Mouse (Mus musculus) kidney, postnatal 14 days (tissue): Measurements from ENCODE around the gene Asic3.
A peak's percentile ranks its signal among the peaks of the same experiment; 100 is the strongest.
"Not testable (repeated sequence)": the region's sequence is repeated elsewhere in the genome, so short reads cannot be mapped to it uniquely, and the experiment has no call there.

Experiments used
- DNase-seq: peaks from one replicate; pipeline ENCODE4 v3.0.0; 2022; ENCODE audit warnings: mixed read lengths

The Asic3 gene

DNA sequence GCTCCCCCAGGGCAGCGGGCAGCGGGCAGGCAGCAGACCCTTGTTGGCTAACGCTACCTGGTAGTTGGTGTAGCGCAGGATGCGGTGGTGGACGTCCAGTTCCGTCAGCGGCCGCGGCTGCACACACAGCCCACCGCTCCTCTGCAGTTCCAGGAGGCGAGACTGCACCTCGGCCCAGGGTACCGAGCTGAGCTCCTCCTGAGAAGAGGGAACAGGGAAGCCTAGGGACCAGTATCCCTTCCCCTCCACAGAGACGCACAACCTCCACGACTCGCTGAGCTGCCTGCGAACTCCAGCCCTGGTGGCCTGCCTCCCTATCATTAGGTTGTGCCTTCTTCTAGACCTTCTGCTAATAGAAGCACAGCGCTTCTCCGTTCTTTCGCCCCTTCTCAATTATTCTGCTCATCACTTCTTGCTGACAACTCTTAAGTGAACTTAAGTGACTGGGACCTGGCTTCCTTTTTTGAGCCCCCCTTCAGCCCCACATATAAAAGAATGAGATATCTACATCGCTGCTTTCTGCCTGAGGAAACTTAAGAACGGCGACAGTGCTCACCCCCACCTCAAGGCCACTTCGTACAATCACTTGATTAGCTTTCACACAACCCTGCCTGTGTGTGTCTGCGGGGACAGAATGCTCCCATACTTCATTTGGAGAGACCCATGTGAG is 24.8 kb upstream of the Asic3 start:
- no peak for DNase-seq

DNA sequence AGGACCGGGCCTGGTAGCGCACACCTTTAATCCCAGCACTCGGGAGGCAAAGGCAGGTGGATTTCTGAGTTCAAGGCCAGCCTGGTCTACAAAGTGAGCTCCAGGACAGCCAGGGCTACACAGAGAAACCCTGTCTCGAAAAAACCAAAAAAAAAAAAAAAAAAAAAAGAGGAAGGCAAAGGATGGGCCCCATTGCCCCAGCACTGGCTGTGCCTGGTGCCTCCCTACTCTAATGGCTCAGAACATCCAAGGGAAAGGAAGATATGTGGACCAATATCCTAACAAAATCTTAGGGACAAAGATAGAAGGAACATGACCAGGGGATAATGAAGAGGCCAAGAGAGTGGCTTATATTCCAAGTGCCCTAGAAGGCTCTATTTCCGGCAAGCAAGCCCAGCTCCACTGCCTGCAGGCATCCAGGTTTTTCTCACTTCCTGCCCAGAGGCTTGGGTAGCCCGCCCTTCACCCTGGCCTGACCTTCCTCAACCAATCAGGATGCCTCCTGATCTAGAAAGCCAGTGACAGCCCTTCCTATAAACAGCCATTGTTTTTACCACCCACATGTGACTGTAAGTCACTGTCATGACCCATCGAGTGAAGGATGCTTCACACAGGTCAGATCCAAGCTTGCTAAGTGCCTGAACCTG is 24.1 kb upstream of the Asic3 start:
- peak; percentile 44 for DNase-seq

DNA sequence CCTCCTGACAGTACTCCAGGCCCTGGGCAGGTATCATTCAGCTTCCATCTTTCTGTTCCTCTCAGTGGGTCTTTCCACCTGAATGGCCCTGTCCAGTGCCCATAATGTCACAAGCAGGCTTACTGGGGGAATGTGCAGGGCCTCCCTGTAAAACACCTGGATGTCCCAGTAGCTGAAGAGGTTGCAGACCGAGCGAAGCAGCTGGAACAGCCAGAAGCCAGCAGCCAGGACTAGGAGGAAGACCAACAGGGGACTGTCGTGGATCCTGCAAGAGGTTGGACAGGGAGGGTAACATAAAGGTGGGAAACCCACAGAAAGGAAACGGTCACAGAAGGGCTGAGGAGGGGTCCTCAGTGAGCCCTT is 23.6 kb upstream of the Asic3 start:
- DNase-seq, result no peak

DNA sequence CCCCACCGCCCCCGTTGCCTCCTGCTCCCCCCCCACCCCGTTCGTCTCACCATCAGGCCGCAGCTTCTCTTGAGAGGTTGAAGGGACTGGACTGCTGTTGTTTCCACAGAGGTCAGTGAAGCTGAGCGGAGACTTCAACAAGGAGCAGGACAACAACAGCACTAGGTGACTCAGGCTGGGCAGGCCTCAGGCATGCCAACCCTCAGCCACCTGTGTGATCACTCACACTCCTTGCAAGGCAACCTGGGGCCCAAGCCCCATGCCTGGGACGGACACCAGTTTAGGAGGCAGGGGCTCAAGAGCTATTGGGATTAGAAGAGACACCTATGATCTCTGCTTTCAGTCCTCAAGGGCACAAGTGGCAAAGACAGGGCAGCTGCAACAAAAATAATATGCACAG is 21.3 kb upstream of the Asic3 start, which contains the start of gene Atg9b:
Atg9b (minus strand) TSS at position 280 of the 400 bp plus-strand sequence.
- no peak for DNase-seq

DNA sequence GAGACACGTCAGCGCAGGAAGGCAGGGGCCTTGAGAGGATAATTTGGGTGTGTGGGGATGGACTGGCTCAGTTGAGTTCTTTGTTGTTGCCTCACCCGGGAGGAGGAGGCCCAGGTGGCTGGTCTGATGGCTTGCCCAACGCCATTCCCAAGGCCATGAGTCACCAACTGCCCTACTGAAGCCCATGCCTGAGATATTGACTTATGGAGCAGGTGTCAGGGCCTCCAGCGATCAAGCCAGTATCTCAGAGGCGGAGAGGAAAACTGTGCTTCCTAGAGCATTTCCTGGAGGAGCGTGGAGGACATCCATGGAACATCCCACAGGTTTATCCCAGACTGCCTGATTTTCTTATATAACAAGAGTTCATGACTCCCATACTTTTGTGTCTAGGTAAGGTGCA is 20.5 kb upstream of the Asic3 start:
- DNase-seq, result no peak

DNA sequence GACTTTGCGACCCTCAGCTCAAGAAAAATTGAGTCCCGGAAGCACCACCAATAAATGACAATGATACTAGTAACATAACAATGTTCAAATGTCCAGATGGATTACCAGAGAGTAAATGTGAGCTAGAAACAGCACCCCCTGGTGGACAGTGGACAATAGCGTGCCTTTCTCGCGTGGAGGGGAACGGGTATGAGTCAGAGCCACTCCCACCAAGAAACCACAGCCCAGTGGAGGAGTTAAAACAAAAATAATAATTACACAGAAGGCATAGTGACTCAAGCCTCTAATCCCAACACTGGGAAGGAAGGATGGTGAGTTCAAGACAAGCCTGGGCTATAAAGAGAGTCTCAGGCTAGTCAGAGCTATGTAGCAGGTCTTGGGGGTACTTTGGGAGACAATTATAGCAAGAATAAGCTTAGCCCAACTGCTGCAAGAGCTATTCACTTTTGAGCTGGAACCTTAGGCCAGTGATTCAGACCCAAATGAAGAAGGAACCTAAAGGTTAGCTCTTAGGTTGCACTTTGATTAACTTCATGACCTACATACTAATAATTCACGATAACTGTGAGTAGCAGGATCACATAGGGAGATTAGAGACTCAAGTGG is 19.7 kb upstream of the Asic3 start, which contains the start of gene Abcb8:
Abcb8 (plus strand) TSS at position 272 of the 606 bp plus-strand sequence.
- DNase-seq, result peak; percentile 84

DNA sequence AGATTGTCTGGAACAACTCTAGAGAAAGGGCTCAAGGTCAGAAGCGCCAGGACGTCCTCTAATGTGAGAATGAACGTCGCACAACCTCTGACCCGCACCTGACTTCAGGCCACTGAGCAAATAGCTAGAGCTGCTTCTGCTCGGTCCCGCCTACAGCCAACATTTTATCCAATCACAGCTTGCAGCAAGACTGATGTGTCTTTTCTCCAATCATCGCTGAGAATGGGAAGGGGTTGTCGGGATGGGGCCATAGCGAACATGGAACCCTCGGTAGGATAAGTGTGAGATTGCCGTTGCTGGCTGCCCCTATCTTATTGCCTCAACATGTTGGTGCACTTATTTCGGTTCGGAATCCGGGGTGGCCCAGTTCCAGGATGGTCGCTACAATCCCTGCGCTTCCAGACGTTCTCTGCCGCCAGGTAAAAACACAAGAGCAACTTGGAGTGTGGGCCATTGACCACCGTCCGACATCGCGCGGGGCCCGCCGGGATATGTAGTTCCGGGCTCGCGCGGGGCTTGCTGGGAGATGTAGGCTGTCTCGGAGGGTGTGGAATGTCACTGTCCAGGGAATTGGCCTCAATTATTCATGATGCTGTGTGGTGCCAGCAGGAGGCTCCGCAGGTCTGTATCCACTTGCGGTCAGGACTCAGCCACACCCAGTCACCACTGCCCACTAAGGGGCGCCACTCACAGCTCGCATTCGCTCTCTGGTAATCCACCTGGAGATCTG is 18.9 kb upstream of the Asic3 start:
- peak; percentile 96 for DNase-seq

DNA sequence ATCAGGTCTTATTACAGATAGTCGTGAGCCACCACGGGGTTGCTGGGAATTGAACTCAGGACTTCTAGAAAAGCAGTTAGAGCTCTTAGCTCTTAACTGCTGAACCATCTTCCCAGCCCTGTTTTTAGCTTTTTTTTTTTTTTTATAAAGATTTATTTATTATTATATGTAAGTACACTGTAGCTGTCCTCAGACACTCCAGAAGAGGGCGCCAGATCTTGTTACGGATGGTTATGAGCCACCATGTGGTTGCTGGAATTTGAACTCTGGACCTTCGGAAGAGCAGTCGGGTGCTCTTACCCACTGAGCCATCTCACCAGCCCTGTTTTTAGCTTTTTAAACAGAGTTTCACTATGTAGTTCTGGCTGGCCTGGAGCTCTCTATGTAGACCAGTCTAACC is 16.9 kb upstream of the Asic3 start:
- DNase-seq, result not testable (repeated sequence)

DNA sequence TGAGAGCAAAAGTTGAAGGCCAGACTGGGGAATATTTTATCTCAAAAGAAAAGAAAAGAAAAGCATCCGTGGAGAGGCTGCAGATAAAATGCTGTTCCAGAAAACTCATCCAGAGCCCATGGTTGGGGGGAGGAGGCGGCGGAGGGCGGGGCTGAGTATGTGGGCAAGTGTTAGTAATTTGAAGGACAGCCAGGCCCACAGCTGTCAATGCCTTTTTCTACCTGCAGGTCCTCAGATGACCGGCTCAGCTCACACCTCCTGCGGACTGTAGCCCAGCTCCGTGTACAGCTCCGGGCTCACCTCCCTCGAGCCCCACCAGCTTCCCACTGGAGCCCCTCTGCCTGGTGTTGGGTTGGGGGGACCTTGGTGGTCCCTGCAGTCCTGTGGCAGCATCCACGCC is 13.5 kb upstream of the Asic3 start:
- DNase-seq, result no peak

DNA sequence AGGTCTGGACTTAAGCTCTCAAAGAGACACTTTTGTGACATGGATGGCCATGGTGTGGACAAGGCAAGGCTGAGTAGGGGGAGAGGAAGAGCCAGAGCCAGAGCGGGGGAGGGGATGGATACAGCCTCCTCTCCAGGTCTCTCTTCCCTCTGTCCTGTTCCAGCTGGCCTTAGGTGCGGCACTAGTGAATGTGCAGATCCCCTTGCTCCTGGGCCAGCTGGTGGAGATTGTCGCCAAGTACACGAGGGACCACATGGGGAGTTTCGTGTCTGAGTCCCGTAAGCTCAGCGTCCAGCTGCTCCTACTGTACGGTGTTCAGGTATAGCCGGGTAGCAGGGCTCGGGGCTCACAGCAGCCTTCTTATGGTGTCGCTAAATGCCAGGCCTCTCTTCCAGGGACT is 12.8 kb upstream of the Asic3 start:
- no peak for DNase-seq

DNA sequence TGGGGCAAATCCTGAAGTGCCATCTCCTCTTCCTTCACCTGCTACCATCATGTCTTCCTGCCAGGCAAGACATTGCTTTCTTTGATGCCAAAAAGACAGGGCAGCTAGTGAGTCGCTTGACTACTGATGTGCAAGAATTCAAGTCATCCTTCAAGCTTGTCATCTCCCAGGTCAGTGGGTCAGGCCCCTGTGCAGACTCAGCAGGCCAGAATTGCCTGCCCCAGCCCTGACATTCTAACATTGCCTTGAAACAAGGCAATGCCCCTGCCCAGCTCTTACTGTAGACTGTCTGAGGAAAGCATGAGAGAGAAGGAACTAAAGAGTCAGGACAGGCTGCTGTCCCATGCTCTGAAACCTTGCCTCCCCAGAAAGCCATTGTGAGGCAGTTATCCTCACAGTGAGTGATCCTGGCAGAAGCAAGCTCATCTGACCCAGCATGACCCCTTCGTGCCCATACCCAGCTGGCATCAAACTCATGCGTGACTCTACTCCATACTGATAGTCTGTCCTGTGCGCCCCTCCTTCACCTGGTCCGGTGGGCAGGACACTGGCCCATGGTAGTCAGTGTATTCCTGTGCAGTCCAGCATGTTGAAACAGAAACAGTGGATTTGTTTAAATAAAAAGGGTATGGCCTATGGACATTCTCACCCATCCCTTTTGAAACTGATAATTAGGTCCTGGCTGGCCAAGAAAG is 12.1 kb upstream of the Asic3 start:
- DNase-seq, result no peak

DNA sequence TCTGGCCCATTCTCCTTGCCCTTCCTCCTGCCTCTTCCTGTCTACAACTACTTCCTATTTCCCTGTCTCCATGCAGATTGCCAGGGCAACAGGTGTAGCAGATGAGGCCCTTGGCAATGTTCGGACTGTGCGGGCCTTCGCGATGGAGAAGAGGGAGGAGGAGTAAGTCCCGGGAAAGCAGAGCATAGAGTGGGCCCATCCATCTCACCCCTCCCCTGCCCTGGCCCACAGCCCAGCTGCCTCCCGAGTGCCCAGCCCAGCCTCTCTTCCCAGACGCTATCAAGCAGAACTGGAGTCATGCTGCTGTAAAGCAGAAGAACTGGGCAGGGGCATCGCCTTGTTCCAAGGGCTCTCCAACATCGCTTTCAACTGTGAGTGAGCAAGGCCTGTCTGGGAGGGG is 11.2 kb upstream of the Asic3 start:
- DNase-seq, result no peak

DNA sequence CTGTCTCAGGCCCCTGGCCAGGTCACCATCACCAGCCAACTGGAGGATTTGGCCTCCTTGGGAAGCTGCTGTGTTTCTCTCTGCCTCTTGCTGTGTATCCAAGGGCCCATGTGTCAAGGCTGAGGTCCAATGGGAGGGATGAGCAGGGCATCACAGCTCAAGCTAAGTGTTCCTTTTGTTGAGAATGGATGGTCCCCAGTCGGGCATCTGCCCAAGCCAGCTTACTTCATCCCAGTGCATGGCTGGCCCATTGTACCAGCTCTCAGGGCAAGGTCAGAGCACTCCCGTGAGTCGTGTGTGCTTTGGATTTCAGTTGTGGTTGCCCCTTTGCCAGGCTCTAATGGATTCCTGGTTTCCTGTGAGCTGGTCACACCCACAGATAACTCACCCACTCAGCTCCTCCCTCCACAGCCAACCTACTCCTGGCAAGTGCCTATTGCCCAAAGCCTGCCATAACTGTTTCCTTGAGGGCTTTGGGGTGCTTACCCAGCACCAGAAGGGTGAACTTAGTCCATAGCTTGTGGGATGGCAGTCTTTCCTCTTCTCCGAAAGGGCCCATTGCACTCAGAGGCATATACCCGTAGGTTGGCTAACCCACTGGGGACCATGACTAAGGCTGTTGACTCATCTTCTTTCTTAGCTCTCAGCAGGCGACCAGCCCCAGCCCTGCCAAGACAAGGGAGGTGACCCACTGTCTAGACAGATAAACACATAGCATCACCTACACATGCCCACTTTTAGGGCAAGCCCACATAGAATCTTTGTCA is 8.4 kb upstream of the Asic3 start:
- no peak for DNase-seq

DNA sequence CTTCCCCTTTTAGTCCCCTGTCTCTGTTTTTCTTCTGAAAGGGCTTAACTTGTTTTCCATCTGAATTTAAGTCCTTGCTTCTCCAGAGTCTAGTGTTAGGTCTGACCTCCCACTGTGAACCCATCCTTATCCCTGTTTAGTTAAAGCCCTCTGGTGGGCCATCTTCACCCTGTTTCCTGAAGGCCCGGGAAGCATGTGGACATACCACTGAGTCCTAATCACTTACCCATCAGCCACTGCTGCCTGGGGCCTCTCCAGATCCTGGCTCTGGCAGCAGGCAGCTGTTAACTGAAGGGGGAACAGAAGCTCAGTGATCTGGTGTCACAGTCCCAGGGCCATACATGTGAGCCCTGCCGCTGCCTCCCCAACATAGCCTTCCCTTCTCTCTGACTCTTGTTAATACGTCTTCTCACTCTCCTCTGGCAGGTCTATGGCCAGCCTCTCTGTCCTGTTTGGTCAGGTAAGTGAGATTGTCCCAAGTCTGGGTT is 7.8 kb upstream of the Asic3 start:
- no peak for DNase-seq

DNA sequence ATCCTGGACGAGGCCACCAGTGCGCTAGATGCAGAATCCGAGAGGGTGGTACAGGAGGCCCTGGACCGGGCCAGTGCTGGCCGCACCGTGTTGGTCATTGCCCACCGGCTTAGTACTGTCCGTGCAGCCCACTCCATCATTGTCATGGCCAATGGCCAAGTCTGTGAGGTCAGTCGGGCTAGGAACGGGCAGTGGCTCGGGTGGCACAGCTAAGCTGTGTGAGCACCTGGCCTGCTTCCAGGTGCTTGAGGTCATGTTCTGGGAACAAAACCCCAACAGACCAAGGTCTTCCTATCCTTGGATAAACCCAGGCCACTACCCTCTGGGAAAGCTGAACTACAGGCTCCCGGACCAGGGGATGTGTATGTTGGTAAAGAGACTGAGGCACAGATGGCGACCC is 4.5 kb upstream of the Asic3 start:
- DNase-seq, result no peak

DNA sequence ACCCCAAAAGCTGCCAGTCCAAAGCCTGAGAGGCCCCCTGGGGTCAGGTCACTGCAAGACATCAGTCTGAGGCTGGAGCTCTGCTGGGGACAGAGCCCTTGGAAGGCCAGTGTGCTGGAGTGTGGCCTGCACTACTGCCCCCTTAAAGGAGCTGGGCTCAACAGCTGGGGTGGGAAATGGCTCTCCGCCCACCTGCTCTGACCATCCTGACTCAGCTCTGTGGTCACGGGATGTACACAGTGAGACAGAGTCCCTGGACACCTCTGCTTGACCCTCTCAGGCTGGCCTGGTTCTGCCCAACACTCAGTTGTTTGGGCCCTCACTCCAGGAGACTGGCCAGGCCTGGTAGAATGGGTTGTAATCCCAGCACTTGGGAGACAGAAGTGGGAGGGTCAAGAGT is 3.7 kb upstream of the Asic3 start:
- DNase-seq, result no peak

DNA sequence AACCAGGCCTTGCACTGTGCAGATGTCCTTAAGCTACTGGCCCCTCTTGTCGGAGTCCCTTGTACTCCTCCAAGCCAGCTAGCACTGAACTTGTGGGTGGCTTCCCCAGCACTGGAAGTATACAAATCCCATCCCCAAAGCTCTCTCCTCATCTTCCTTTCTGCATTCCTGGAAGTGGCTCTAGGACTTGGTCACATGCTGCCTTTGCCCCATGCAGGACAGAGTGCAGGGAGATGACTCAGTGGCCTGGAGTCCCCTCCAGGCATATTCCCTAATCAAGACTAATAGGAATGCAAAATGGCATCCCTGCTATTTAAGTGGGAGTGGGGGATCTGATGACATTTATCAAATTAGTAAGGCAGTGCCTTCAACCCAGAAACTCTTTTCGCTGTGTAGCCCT is 1.1 kb upstream of the Asic3 start:
- DNase-seq, result no peak

DNA sequence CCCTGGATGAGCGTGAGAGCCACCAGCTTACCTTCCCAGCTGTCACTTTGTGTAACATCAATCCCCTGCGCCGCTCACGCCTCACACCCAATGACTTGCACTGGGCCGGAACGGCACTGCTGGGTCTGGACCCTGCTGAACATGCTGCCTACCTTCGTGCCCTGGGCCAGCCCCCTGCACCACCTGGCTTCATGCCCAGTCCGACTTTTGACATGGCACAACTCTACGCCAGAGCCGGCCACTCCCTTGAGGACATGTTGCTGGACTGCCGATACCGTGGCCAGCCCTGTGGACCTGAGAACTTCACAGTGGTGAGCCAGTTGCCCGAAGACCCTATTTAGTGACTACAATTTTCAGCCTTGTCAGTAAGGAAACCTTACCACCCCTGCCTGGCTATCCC is 746 bp downstream of the Asic3 start:
- DNase-seq, result no peak

DNA sequence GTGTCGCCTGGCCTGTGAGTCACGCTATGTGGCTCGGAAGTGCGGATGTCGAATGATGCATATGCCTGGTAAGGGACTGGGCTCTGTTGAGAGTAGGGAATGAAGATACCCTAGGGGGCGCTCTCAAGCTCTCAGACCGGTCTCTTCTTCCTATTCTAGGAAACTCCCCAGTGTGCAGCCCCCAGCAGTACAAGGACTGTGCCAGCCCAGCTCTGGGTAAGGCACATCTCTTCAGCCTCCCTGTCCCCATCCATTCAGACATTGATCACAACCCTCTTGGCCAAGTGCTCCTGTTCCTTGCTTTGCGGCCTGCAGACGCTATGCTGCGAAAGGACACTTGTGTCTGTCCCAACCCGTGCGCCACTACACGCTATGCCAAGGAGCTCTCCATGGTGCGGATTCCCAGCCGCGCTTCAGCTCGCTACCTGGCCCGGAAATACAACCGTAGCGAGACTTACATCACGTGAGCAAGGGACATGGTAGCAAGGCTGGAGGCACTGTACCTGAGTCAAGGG is 3.1 kb downstream of the Asic3 start:
- peak; percentile 72 for DNase-seq

DNA sequence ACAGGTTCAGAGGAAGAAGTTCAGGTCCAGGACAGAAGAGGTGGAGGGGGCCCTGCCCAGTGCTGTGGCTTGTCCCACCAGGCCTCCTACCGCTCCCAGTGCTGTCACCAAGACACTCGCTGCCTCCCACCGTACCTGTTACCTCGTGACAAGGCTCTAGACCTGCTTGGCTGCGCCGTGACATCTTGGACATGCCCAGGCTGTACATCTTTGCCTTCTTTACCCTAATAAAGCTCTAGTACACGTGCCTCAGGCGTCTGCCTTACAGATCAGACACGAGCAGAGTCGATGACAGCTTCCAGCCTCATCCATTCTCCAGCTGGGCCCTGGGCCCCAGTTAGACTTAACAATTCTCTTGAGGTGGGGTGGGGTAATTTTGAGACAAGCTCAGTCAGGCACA is 4.4 kb downstream of the Asic3 start:
- no peak for DNase-seq

DNA sequence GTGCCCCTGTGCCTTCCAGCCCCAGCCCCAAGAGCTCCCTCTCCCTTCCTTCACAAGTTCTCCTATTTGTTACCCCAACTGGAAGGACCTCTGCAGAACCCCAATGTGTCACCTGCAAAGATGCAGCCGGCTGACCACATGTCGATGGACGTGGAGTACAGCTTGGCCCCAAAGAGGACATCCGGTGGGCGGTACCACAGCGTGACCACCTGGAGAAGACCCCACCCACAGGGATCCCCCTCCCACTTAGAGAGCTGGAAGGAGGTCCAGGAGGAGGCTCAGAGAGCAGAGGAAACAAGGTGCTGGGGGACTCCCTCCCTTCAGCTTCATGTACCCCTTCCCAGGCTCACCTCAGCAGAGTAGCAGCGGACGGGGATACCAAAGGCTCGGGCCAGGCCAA is 7.2 kb downstream of the Asic3 start:
- DNase-seq, result no peak
